Mouse (Mus musculus): ENCODE results near the gene Afmid.
"Not testable (repeated sequence)": the region's sequence is repeated elsewhere in the genome, so short reads cannot be mapped to it uniquely, and the experiment has no call there.

Gene Afmid

GRCm38 (mm10) chr11:117794035-117794551 lies 31.6 kb upstream of the Afmid start:
- DNase-seq (ENCODE audit: low read depth, low spot score): peak; percentile 39

DNA sequence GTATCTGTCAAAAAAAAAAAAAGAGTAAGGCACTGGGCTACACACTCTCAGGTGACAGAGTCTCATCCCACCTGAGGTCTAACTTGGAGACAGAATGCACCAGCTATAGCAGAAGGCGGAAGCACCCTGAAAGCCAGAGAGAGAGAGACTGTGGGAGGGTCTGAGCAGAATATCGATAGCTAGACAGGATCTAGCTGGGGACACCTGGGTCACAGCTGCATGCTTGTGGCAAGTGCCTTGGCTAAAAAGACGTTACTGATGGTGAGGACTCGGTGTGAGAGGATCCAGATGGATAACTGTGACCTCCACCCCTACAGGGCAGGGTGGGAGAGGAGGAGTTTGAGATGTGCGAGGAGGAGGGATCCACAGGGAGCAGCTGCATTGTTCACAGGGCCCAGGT lies 28.8 kb upstream of the Afmid start:
- DNase-seq (ENCODE audit: low read depth, low spot score): no peak

- no peak for DNase-seq (ENCODE audit: low read depth, low spot score)
Observed at GRCm38 (mm10) chr11:117797511-117798159, 28.1 kb upstream of the Afmid start, which contains the start of gene 6030468B19Rik. Gene 6030468B19Rik (plus strand): TSS chr11:117797660.

- no peak for DNase-seq (ENCODE audit: low read depth, low spot score)
Observed at GRCm38 (mm10) chr11:117798160-117798541, 27.6 kb upstream of the Afmid start.

DNA sequence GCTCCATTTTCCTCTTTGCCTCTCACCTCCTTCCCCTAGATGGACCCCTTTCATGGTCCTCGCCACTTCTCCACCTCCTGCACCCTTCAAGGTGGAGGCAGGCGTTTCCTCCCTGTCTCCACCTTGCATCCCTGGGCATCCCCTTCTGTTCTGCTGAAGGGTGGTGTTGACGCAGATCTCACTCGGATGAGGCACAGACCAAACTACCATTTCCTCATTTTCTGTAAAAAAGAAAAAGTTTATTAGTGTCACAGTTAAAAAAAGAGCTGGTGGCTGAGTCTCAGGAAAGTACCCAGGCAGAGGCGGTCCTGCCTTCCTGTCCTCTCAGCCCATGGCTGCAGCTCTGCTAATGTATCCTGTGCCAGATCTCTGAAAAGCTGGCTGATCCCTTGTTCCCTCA lies 26.6 kb upstream of the Afmid start:
- no peak for DNase-seq (ENCODE audit: low read depth, low spot score)

DNA sequence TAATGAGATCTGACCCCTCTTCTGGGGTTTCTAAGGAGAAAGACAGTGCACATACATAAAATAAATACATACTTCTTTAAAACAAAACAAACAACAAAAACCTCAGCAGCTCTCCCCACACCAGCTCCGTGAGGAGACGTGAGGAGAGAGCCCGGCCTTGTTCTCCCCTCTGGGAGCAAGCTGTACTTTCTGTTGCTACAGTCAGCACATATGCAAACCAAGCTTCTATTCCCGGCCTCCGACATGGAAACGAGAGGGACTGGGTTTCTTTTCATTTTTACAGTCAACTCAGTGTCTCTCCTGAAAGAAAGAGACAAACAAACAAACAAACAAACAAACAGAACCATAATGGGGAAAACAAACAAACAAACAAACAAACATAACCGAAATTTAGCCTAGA lies 25.7 kb upstream of the Afmid start:
- DNase-seq (ENCODE audit: low read depth, low spot score): no peak

GRCm38 (mm10) chr11:117801650-117802049 lies 24.1 kb upstream of the Afmid start:
- DNase-seq (ENCODE audit: low read depth, low spot score): no peak

GRCm38 (mm10) chr11:117803166-117803688 lies 22.5 kb upstream of the Afmid start:
- DNase-seq (ENCODE audit: low read depth, low spot score): no peak

GRCm38 (mm10) chr11:117806781-117807180 lies 18.9 kb upstream of the Afmid start:
- DNase-seq (ENCODE audit: low read depth, low spot score): no peak

GRCm38 (mm10) chr11:117809407-117810311 lies 16.1 kb upstream of the Afmid start, which contains the start of the genes Gm20708 and Syngr2:
Gene Gm20708 (plus strand): TSS chr11:117809668.
Gene Syngr2 (plus strand): TSS chr11:117809668.
- peak; percentile 89 for DNase-seq (ENCODE audit: low read depth, low spot score)

DNA sequence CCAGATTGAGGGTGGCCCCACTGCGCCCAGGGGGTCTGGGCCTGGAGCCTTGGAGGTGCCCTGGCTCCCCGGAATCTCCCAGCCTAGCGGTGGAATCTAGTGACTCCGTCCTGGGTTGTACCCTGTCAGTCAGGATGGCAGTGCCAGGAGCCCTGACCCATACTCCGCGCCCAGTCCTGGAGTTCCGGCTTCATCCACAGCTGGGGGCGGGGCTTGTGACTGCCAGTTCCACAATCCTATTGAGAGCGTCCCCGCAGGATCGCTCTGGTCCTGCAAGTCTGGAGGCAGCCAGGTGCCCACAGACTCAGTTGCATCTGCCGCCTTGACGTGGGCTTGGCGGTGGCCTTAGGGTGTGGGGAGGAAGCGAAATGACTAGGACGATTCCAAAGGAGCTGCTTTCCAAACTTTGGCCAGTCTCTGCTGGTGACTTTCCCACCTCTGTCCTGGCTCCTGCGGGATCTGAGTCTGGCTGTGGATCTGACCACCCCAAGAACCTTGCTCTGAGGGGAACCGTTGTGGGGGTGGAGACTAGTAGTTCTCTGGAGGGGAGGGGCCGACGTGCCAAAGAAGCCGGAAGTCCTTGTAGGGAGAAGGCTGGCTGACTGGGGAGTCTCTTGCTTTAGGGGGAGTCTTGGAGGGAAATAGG lies 15.2 kb upstream of the Afmid start:
- DNase-seq (ENCODE audit: low read depth, low spot score): peak; percentile 94

- DNase-seq (ENCODE audit: low read depth, low spot score): no peak
Observed at GRCm38 (mm10) chr11:117813867-117814266, 11.9 kb upstream of the Afmid start.

DNA sequence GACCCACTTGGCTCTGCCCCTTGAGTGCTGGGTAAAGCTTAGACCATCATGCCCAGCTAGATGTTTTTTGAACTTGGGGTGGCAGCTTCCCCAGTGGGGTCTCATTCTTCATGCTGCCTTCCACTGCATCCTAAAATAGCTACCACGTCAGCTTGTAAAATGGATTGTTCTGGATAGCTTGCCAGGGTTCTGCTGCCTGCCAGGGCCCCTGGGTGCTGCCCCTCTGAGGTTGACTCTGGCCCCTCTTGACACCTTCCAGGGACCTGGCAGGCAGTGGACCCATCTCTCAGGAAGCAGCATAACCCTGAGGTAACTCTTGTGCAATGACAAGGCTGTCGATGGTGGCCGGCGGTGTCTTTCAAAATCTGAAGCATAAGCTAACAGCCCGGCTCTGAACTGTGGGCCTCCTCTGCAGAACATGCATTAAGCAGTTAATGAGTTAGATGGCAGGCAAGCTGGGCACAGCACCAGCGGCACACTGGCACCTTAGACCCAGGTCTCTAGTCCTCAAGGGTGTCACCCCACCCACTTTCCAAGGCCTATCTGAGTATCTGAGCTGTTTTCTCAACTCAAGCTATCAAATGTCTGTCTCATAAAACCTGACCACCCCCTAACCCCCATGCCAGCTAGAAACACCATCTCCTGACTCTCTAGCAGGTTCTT lies 10.9 kb upstream of the Afmid start:
- no peak for DNase-seq (ENCODE audit: low read depth, low spot score)

DNA sequence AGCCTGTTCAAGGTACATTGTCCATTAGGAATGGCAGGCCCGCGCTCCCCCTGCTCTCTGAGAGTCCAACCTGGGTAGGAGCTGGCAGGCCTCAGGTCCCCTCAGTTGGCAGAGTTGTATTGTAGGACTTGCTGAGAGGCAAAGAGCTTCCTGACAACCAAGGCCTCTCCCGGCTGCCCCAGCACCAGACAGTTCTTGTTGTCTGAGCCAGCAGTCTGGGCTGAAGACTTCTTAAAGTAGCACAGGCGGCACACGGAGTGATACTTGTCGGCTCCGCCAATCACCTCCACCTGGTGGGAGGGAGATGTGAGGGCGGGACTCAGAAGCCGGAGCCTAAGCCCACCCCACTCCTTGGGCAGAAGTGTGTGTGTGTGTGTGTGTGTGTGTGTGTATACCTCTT lies 9.9 kb upstream of the Afmid start:
- not testable (repeated sequence) for DNase-seq (ENCODE audit: low read depth, low spot score)

GRCm38 (mm10) chr11:117816389-117816996 lies 9.2 kb upstream of the Afmid start:
- peak; percentile 57 for DNase-seq (ENCODE audit: low read depth, low spot score)

GRCm38 (mm10) chr11:117819095-117819494 lies 6.6 kb upstream of the Afmid start:
- DNase-seq (ENCODE audit: low read depth, low spot score): no peak

DNA sequence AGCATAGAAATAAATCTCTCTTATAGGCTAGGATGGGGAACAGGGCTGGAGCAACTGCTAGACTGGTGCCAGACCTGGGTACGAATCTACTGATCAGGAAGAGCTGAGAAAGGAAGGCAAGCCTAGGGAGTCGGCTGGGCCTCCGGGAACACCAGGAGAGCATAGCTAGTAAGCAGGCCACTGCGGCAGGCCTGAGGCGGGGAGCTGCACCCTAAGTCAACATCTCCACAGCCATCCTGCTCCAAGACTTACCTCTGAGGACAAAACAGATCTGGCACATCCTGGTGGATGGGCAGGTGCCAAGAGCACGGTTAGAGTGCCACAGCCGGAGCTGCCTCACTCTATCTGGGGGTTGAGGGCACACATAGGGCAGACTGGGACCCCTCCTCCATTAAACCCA lies 5.6 kb upstream of the Afmid start:
- DNase-seq (ENCODE audit: low read depth, low spot score): no peak

DNA sequence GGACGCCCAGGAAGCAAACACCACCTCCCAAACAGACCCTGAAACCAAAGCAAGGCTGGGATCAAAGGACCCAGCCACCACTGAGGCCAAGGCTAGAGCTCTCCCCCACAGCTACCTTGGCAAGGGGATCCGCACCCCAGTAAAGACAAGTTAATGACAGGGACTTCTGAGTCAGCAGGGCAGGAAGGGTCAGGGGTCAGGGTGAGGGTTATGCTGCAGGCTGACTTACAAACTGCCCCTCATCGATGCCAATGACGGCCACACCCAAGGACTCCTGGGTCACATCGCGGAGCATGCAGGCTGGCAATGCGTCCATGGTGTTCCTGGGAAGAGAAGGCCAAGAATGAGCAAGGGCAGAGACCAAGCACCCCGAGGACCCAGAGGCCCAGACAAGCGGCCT lies 3.9 kb upstream of the Afmid start:
- DNase-seq (ENCODE audit: low read depth, low spot score): no peak

GRCm38 (mm10) chr11:117822728-117823241 lies 2.9 kb upstream of the Afmid start:
- DNase-seq (ENCODE audit: low read depth, low spot score): peak; percentile 63

DNA sequence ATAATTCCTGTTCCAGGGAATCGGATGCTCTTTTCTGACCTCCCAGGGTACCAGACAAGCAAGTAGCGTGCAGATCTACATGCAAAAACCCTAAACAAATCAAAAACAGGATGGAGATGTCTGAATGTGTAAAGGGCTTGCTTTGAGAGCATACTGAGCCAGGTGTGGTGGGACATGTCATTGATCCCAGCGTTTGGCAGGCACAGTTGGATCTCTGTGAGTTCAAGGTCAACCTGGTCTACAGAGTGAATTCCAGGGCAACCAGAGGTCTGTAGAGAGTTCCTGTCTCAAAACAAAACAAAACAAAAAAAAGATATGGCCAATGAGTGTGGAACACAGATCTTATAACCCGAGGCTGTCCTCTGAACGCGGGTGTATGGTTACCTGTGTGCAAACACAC lies 2.3 kb upstream of the Afmid start:
- DNase-seq (ENCODE audit: low read depth, low spot score): peak; percentile 40
